Mouse (Mus musculus) liver, embryonic 14.5 days (tissue): ENCODE data around the gene Slc9a7.

Source experiments
- CTCF ChIP-seq: IDR thresholded peaks from 2 replicates; pipeline ENCODE4 v1.5.1; 2016; ENCODE audit warnings: antibody characterized with exemption, low read depth, control low read depth
- EP300 ChIP-seq: IDR thresholded peaks from 2 replicates; pipeline ENCODE4 v1.6.1; 2016; ENCODE audit warnings: antibody characterized with exemption, low read depth

DNA sequence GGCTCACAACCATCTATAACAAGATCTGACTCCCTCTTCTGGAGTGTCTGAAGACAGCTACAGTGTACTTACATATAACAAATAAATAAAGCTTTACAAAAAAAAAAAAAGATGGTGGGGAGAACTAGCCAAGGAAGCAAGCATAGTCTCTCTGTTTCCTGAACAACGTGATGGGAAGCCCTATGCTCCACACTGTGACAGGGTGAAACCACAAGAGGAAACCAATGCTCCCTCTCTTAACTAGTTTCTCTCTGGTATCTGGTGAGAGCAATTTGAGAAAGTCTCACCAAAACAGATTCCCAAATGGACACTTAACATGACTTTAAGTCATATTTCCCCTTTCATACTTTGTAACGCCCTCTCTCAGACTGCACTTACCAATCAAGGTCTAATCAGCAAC, 5.4 kb downstream of the Slc9a7 start:
- TF ChIP-seq CTCF (no peak), EP300 (no peak)
